ENCODE assay signal across 14 mouse cellular contexts in the genomic region with DNA sequence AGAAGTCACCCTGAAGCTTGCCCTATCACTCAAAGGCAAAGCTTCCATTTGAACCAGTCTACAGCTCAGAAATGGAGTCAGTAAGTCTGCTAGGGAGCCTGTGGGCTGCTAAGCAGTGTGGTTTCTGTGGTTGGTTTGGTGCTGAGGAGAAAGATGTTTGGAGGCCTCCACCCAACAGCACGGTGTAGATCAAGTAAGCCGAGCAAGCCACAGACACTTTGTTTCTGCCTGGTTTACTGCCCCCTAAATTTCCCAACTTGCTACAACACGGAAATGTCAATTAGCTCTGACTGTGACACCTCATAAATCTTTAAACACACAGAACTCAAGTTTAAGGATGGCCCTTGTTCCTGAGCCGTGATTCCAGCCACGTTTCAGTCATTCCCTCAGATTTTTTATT.
DNase-seq lines count a peak whose midpoint lies in the region; ATAC-seq and TF ChIP-seq lines count a peak whose summit lies in the region.
"Had no signal": no experiment of that assay in that cellular context is flagged by ENCODE, and none has a peak within 500 bp of the region (broad histone marks: within the 10 kb centered on the region; RNA-seq: fewer than 3 reads in every experiment).

No protein-coding gene starts in this region.

- no peaks in the 10 kb centered on the region for H3K9me3 ChIP-seq in kidney, embryonic 14.5 days (ENCODE audit: control insufficient read depth, low read length)
- no peaks in the 10 kb centered on the region for H3K9me3 ChIP-seq in limb, embryonic 10.5 days (replicated peaks)
- H3K9me3 ChIP-seq in forebrain, postnatal 0 days (ENCODE audit: low read length) = no peaks in the 10 kb centered on the region

- no peak overlapping the region for H3K9ac ChIP-seq in kidney, embryonic 14.5 days (ENCODE audit: low read depth, low read length)
- no peak overlapping the region for H3K9ac ChIP-seq in forebrain, postnatal 0 days
- H3K9ac ChIP-seq: liver, postnatal 0 days had no signal

- H3K36me3 ChIP-seq in kidney, embryonic 14.5 days (ENCODE audit: control insufficient read depth, insufficient read depth, low read length) = no peaks in the 10 kb centered on the region
- H3K36me3 ChIP-seq in limb, embryonic 10.5 days = no peaks in the 10 kb centered on the region
- H3K36me3 ChIP-seq in forebrain, postnatal 0 days (ENCODE audit: insufficient read depth) = no peaks in the 10 kb centered on the region

- 8% methylated on average over 5 of the region's 5 CpGs for WGBS in kidney, embryonic 14.5 days
- 12% methylated on average over 5 of the region's 5 CpGs for WGBS in limb, embryonic 10.5 days
- 84% methylated on average over 5 of the region's 5 CpGs for WGBS in forebrain, postnatal 0 days

- no peak overlapping the region for H3K4me2 ChIP-seq in kidney, embryonic 14.5 days (replicated peaks; ENCODE audit: low read depth, low read length)
- H3K4me2 ChIP-seq in forebrain, postnatal 0 days (ENCODE audit: low read depth) = no peak overlapping the region

- no peak overlapping the region for H3K4me3 ChIP-seq in kidney, embryonic 14.5 days (ENCODE audit: low read length)
- H3K4me3 ChIP-seq in limb, embryonic 10.5 days = no peak overlapping the region
- no peak overlapping the region for H3K4me3 ChIP-seq in forebrain, postnatal 0 days (ENCODE audit: low read depth, low read length)

- ATAC-seq in kidney, embryonic 14.5 days (ENCODE audit: low FRiP score, low TSS enrichment) = 0 out of 2 replicates have a peak, but pooled peaks have one; percentile 28
- ATAC-seq in forebrain, postnatal 0 days = no peak
- ATAC-seq: liver, postnatal 0 days had no signal

- TF ChIP-seq CTCF in forebrain, postnatal 0 days (IDR thresholded peaks at IDR 0.05; ENCODE audit: low read depth) = no peak

- H3K27me3 ChIP-seq in kidney, embryonic 14.5 days (ENCODE audit: control insufficient read depth, insufficient read depth, low read length) = no peaks in the 10 kb centered on the region
- H3K27me3 ChIP-seq in limb, embryonic 10.5 days (ENCODE audit: low read depth, poor library complexity, severe bottlenecking) = peaks cover 42% of the 10 kb centered on the region
- H3K27me3 ChIP-seq in forebrain, postnatal 0 days (ENCODE audit: insufficient read depth, low read length) = no peaks in the 10 kb centered on the region

- no peak for DNase-seq in kidney, adult 9 months
- DNase-seq in embryo, embryonic 10.5 days (ENCODE audit: low spot score) = peak; percentile 29
- DNase-seq in limb, embryonic 10.5 days (ENCODE audit: low spot score) = peak; percentile 51
- DNase-seq in naive thymus-derived CD4-positive, alpha-beta T cell, adult 2 months (ENCODE audit: low read depth) = peak; percentile 1
- no peak for DNase-seq in forebrain, postnatal 0 days
- no peak for DNase-seq in frontal cortex, adult 2 months (ENCODE audit: extremely low spot score in 1 of 2, low spot score in 1 of 2)
- DNase-seq: cerebellum, adult 8-10 months; gastrocnemius, postnatal 25 days; kidney, adult 2 months; liver; liver, postnatal 0 days; retina, postnatal 1 day had no signal

- no peaks in the 10 kb centered on the region for H3K4me1 ChIP-seq in kidney, embryonic 14.5 days (ENCODE audit: control insufficient read depth, insufficient read depth, low read length)
- peaks cover 24% of the 10 kb centered on the region for H3K4me1 ChIP-seq in limb, embryonic 10.5 days
- H3K4me1 ChIP-seq in forebrain, postnatal 0 days (ENCODE audit: insufficient read depth) = no peaks in the 10 kb centered on the region

- H3K27ac ChIP-seq in kidney, embryonic 14.5 days (ENCODE audit: low read depth, low read length) = no peak overlapping the region
- no peak overlapping the region for H3K27ac ChIP-seq in limb, embryonic 10.5 days
- no peak overlapping the region for H3K27ac ChIP-seq in forebrain, postnatal 0 days (ENCODE audit: low read depth, low read length)
- H3K27ac ChIP-seq: stomach, postnatal 0 days had no signal

Comparison
In these comparisons a context has a peak if more than half of its experiments do, and no peak if none do; other contexts are left out.
1. DNase-seq: peak in embryo, embryonic 10.5 days (single experiment), limb, embryonic 10.5 days (single experiment) and naive thymus-derived CD4-positive, alpha-beta T cell, adult 2 months (single experiment); none in kidney, adult 9 months (single experiment), forebrain, postnatal 0 days (single experiment) and frontal cortex, adult 2 months (0 of 2).